Mouse (Mus musculus) lung, postnatal 0 days (tissue): ENCODE data around the gene Exoc3l2. TPM values are rescaled to one million over a fixed set of nuclear protein-coding genes. Genes with fewer than 3 reads are reported as not detected.
"Not testable (repeated sequence)": the region's sequence is repeated elsewhere in the genome, so short reads cannot be mapped to it uniquely, and the experiment has no call there.

Experiments
- ATAC-seq: fragments of 200-750 bp; cut with Nextera tagmentation; 2 replicates; pipeline ENCODE4 v1.8.0; 2017; ENCODE audit warnings: moderate library complexity
- DNase-seq: peaks from one replicate; pipeline ENCODE4 v3.0.0-alpha.2; 2016; ENCODE audit warnings: low spot score
- H3K27ac ChIP-seq: fragments of 300-500 bp; sonication (generic); 2 replicates; pipeline ENCODE4 v1.5.1; 2014; ENCODE audit warnings: antibody characterized with exemption, mild to moderate bottlenecking, low read length, mixed read lengths
- H3K27me3 ChIP-seq: fragments of 300-500 bp; sonication (generic); replicated peaks from 2 replicates; pipeline ENCODE4 v1.6.1; 2014; ENCODE audit warnings: low read length, mixed read lengths; ENCODE audit not compliant: insufficient read depth
- H3K36me3 ChIP-seq: fragments of 300-500 bp; sonication (generic); 2 replicates; pipeline ENCODE4 v1.6.1; 2014; ENCODE audit warnings: low read length, mixed read lengths; ENCODE audit not compliant: insufficient read depth
- H3K4me1 ChIP-seq: fragments of 300-500 bp; sonication (generic); 2 replicates; pipeline ENCODE4 v1.6.1; 2014; ENCODE audit warnings: antibody characterized with exemption, low read depth, low read length, mixed read lengths; ENCODE audit not compliant: insufficient read depth
- H3K4me2 ChIP-seq: fragments of 300-500 bp; sonication (generic); replicated peaks from 2 replicates; pipeline ENCODE4 v1.6.1; 2014; ENCODE audit warnings: low read depth, mild to moderate bottlenecking, low read length, moderate library complexity, mixed read lengths
- H3K4me3 ChIP-seq: fragments of 300-500 bp; sonication (generic); 2 replicates; pipeline ENCODE4 v1.5.1; 2014; ENCODE audit warnings: low read depth, low read length
- H3K9ac ChIP-seq: fragments of 300-500 bp; sonication (generic); replicated peaks from 2 replicates; pipeline ENCODE4 v1.6.1; 2014; ENCODE audit warnings: low read depth, mild to moderate bottlenecking
- H3K9me3 ChIP-seq: fragments of 300-500 bp; sonication (generic); 2 replicates; pipeline ENCODE4 v1.6.1; 2016; ENCODE audit warnings: low read length, mixed read lengths
- CTCF ChIP-seq: IDR thresholded peaks from 2 replicates; pipeline ENCODE4 v1.5.1; 2016; ENCODE audit warnings: antibody characterized with exemption, mild to moderate bottlenecking
- EP300 ChIP-seq: IDR thresholded peaks from 2 replicates; pipeline ENCODE4 v1.6.1; 2016; ENCODE audit warnings: antibody characterized with exemption, mild to moderate bottlenecking, control low read depth
- WGBS: fragments of 180-500 bp; shearing (Covaris S2); extraction: QIAGEN DNeasy Blood & Tissue Kit; methylation state at CpG from one replicate; pipeline ENCODE4 v1.1.7; 2014; 5-methylcytosine and 5-hydroxymethylcytosine counted together
- polyA plus RNA-seq: library from polyadenylated mRNA; unstranded; fragments of >200 nt; fragmentation: Nextera tagmentation; extraction: Ambion mirVana; gene quantifications from 2 replicates; pipeline ENCODE4 v1.2.1, GENCODE M21; 2015

The Exoc3l2 gene
- polyA plus RNA-seq, 1 experiment from 2014 or later = 1.1 TPM

- Histone ChIP-seq H3K4me3 (peak within 1 kb of the TSS; percentile 67), H3K27me3 (no peaks in the 10 kb centered on the region), H3K9ac (peak within 1 kb of the TSS; percentile 66), H3K9me3 (no peaks in the 10 kb centered on the region), H3K27ac (peak within 1 kb of the TSS; percentile 81), H3K36me3 (no peaks in the 10 kb centered on the region), H3K4me2 (peak within 1 kb of the TSS; percentile 83), H3K4me1 (peaks cover 5% of the 10 kb centered on the region)
- ATAC-seq (peak; percentile 97), DNase-seq (peak; percentile 97)
- TF ChIP-seq CTCF (peak; percentile 30), EP300 (no peak)
- WGBS = under 1% methylated on average over 55 of the region's 56 CpGs
Measured at GRCm38 (mm10) chr7:19508150-19508923, 45.2 kb downstream of the Exoc3l2 start, which contains the start of the genes Bloc1s3 and Trappc6a. Gene Bloc1s3 (minus strand): TSS chr7:19508367. Gene Trappc6a (plus strand): TSS chr7:19508395.

- peak overlapping the region; percentile 67 for H3K4me3 ChIP-seq
- TF ChIP-seq EP300 (no peak), CTCF (no peak)
- H3K4me2 ChIP-seq = peak overlapping the region; percentile 83
- H3K9me3 ChIP-seq = no peaks in the 10 kb centered on the region
- H3K4me1 ChIP-seq = peaks cover 5% of the 10 kb centered on the region
- no peaks in the 10 kb centered on the region for H3K27me3 ChIP-seq
- ATAC-seq = no peak
- no peak overlapping the region for H3K27ac ChIP-seq
- H3K9ac ChIP-seq = peak overlapping the region; percentile 50
- no peak for DNase-seq
- WGBS = 3% methylated on average over 15 of the region's 15 CpGs
- no peaks in the 10 kb centered on the region for H3K36me3 ChIP-seq
Measured at GRCm38 (mm10) chr7:19508924-19509568, 45.9 kb downstream of the Exoc3l2 start.

- Histone ChIP-seq H3K36me3 (no peaks in the 10 kb centered on the region), H3K27ac (no peak overlapping the region), H3K4me3 (no peak overlapping the region), H3K4me1 (peaks cover 5% of the 10 kb centered on the region), H3K27me3 (no peaks in the 10 kb centered on the region), H3K9me3 (no peaks in the 10 kb centered on the region), H3K9ac (no peak overlapping the region), H3K4me2 (no peak overlapping the region)
- ATAC-seq = no peak
- no peak for DNase-seq
- 94% methylated on average over 7 of the region's 7 CpGs for WGBS
- TF ChIP-seq CTCF (no peak), EP300 (no peak)
Measured at GRCm38 (mm10) chr7:19509786-19510185, 46.7 kb downstream of the Exoc3l2 start.

- H3K9me3 ChIP-seq, H3K4me2 ChIP-seq, ATAC-seq, DNase-seq, H3K27ac ChIP-seq, H3K36me3 ChIP-seq, H3K4me1 ChIP-seq, H3K27me3 ChIP-seq, H3K9ac ChIP-seq, H3K4me3 ChIP-seq: not testable (repeated sequence)
- WGBS = 89% methylated on average over 6 of the region's 7 CpGs
Measured at GRCm38 (mm10) chr7:19511934-19512333, 48.8 kb downstream of the Exoc3l2 start.

GRCm38 (mm10) chr7:19512353-19512752 lies 49.2 kb downstream of the Exoc3l2 start:
- H3K4me2 ChIP-seq = no peak overlapping the region
- TF ChIP-seq CTCF = no peak
- no peak for TF ChIP-seq EP300
- ATAC-seq (no peak), DNase-seq (no peak)
- no peak overlapping the region for H3K27ac ChIP-seq
- H3K27me3 ChIP-seq = no peaks in the 10 kb centered on the region
- peaks cover 5% of the 10 kb centered on the region for H3K4me1 ChIP-seq
- no peaks in the 10 kb centered on the region for H3K36me3 ChIP-seq
- WGBS = 71% methylated on average over 6 of the region's 6 CpGs
- H3K9me3 ChIP-seq = no peaks in the 10 kb centered on the region
- no peak overlapping the region for H3K4me3 ChIP-seq
- no peak overlapping the region for H3K9ac ChIP-seq

- Histone ChIP-seq H3K9ac (no peak within 1 kb of the TSS), H3K4me2 (0 out of 2 replicates have a peak within 1 kb of the TSS, but pooled peaks have one; percentile 14), H3K36me3 (no peaks in the 10 kb centered on the region), H3K4me1 (peaks cover 6% of the 10 kb centered on the region), H3K27me3 (peaks cover 40% of the 10 kb centered on the region), H3K9me3 (no peaks in the 10 kb centered on the region), H3K27ac (no peak within 1 kb of the TSS), H3K4me3 (no peak within 1 kb of the TSS)
- WGBS = 5% methylated on average over 15 of the region's 29 CpGs
- TF ChIP-seq CTCF (peak; percentile 63), EP300 (no peak)
- DNase-seq = no peak
- ATAC-seq = peak; percentile 36
Measured at GRCm38 (mm10) chr7:19517652-19518365, 54.7 kb downstream of the Exoc3l2 start, which contains the start of gene Nkpd1. Gene Nkpd1 (plus strand): TSS chr7:19517838.
